Mouse (Mus musculus) midbrain, embryonic 15.5 days (tissue): ENCODE data around the gene Hhipl1. TPM values are rescaled to one million over a fixed set of nuclear protein-coding genes. Genes with fewer than 3 reads are reported as not detected.

Experiments
- ATAC-seq: fragments of 200-750 bp; cut with Nextera tagmentation; replicated peaks from 2 replicates; pipeline ENCODE4 v1.8.0; 2017; ENCODE audit warnings: moderate TSS enrichment
- H3K27ac ChIP-seq: fragments of 300-500 bp; sonication (generic); 2 replicates; pipeline ENCODE4 v1.5.1; 2015; ENCODE audit warnings: mild to moderate bottlenecking, inconsistent platforms
- H3K27me3 ChIP-seq: fragments of 300-500 bp; sonication (generic); replicated peaks from 2 replicates; pipeline ENCODE4 v1.6.1; 2015; ENCODE audit warnings: inconsistent platforms
- H3K36me3 ChIP-seq: fragments of 300-500 bp; sonication (generic); replicated peaks from 2 replicates; pipeline ENCODE4 v1.6.1; 2015; ENCODE audit warnings: inconsistent platforms
- H3K4me1 ChIP-seq: fragments of 300-500 bp; sonication (generic); 2 replicates; pipeline ENCODE4 v1.6.1; 2015; ENCODE audit warnings: inconsistent platforms
- H3K4me2 ChIP-seq: fragments of 300-500 bp; sonication (generic); 2 replicates; pipeline ENCODE4 v1.6.1; 2015; ENCODE audit warnings: inconsistent platforms, mild to moderate bottlenecking, moderate library complexity
- H3K4me3 ChIP-seq: fragments of 300-500 bp; sonication (generic); 2 replicates; pipeline ENCODE4 v1.5.1; 2015; ENCODE audit warnings: mild to moderate bottlenecking, inconsistent platforms
- H3K9ac ChIP-seq: fragments of 300-500 bp; sonication (generic); 2 replicates; pipeline ENCODE4 v1.6.1; 2015; ENCODE audit warnings: mild to moderate bottlenecking, inconsistent platforms
- H3K9me3 ChIP-seq: fragments of 300-500 bp; sonication (generic); 2 replicates; pipeline ENCODE4 v1.6.1; 2016; ENCODE audit warnings: inconsistent platforms
- WGBS: fragments of 180-500 bp; shearing (Covaris S2); methylation state at CpG from one replicate; pipeline ENCODE4 v1.1.7; 2015; ENCODE audit warnings: mixed read lengths; 5-methylcytosine and 5-hydroxymethylcytosine counted together
- polyA plus RNA-seq: library from polyadenylated mRNA; unstranded; fragments of >200 nt; fragmentation: Nextera tagmentation; extraction: Ambion mirVana; gene quantifications from 2 replicates; pipeline ENCODE4 v1.2.1, GENCODE M21; 2015

Gene Hhipl1
- polyA plus RNA-seq, 1 experiment from 2014 or later = 2.8 TPM

DNA sequence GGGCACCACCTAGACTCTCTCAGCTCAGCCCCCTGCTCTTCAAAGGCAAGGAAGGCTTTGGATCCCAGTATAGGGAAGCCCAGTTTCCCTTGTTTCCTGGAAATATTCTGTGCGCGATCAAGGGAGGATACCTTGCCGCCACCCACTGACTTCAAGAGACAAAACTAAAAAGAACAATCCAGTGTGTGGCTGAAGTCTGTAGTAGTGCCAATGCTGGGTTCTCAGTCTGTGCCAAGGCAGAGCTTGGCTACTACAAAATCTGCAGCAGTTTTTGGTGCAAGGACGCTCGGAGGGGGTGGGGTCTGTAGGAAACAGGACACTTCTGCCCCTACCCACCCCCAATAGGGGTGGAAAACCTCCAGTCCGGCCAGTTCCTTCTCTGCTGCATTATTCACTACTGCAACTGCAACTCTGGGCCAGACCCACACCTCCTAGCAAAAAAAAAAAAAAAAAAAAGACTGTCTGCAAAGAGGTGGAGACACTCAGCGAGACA is 33.9 kb upstream of the Hhipl1 start:
- peak overlapping the region; percentile 90 for H3K4me3 ChIP-seq
- H3K27ac ChIP-seq = no peak overlapping the region
- peaks cover 71% of the 10 kb centered on the region for H3K4me1 ChIP-seq
- H3K4me2 ChIP-seq = peak overlapping the region; percentile 71
- peak overlapping the region; percentile 15; the same call in 1 of the 2 replicates for H3K9ac ChIP-seq
- no peaks in the 10 kb centered on the region for H3K27me3 ChIP-seq
- H3K9me3 ChIP-seq = no peaks in the 10 kb centered on the region
- H3K36me3 ChIP-seq = no peaks in the 10 kb centered on the region
- no peak for ATAC-seq
- WGBS = 48% methylated on average over 7 of the region's 7 CpGs

GRCm38 (mm10) chr12:108273466-108274312 is 32.4 kb upstream of the Hhipl1 start:
- 3% methylated on average over 21 of the region's 21 CpGs for WGBS
- Histone ChIP-seq H3K36me3 (no peaks in the 10 kb centered on the region), H3K27me3 (no peaks in the 10 kb centered on the region), H3K4me1 (peaks cover 77% of the 10 kb centered on the region), H3K4me3 (peak overlapping the region; percentile 90), H3K9me3 (no peaks in the 10 kb centered on the region), H3K4me2 (peak overlapping the region; percentile 71), H3K27ac (0 out of 2 replicates have a peak overlapping the region, but pooled peaks have one; percentile 95), H3K9ac (peak overlapping the region; percentile 85)
- no peak for ATAC-seq

GRCm38 (mm10) chr12:108274313-108274595 is 31.8 kb upstream of the Hhipl1 start:
- H3K27me3 ChIP-seq = no peaks in the 10 kb centered on the region
- peak overlapping the region; percentile 85 for H3K9ac ChIP-seq
- H3K4me1 ChIP-seq = peaks cover 75% of the 10 kb centered on the region
- no peaks in the 10 kb centered on the region for H3K9me3 ChIP-seq
- under 1% methylated on average over 20 of the region's 35 CpGs for WGBS
- H3K4me3 ChIP-seq = peak overlapping the region; percentile 90
- no peaks in the 10 kb centered on the region for H3K36me3 ChIP-seq
- peak overlapping the region; percentile 71 for H3K4me2 ChIP-seq
- no peak for ATAC-seq
- peak overlapping the region; percentile 95 for H3K27ac ChIP-seq

- no peaks in the 10 kb centered on the region for H3K36me3 ChIP-seq
- no peaks in the 10 kb centered on the region for H3K9me3 ChIP-seq
- H3K9ac ChIP-seq = peak within 1 kb of the TSS; percentile 85
- no peaks in the 10 kb centered on the region for H3K27me3 ChIP-seq
- 0% methylated on average over 87 of the region's 120 CpGs for WGBS
- peak within 1 kb of the TSS; percentile 95 for H3K27ac ChIP-seq
- H3K4me3 ChIP-seq = peak within 1 kb of the TSS; percentile 90
- peak within 1 kb of the TSS; percentile 71 for H3K4me2 ChIP-seq
- peaks cover 69% of the 10 kb centered on the region for H3K4me1 ChIP-seq
- peak; percentile 67 for ATAC-seq
These were observed 31.2 kb upstream of the Hhipl1 start, which contains the start of gene Ccdc85c for GRCm38 (mm10) chr12:108274661-108275507. Gene Ccdc85c (minus strand): TSS chr12:108275425.

- peak; percentile 93 for ATAC-seq
These were observed 30.6 kb upstream of the Hhipl1 start for GRCm38 (mm10) chr12:108275508-108275890.

DNA sequence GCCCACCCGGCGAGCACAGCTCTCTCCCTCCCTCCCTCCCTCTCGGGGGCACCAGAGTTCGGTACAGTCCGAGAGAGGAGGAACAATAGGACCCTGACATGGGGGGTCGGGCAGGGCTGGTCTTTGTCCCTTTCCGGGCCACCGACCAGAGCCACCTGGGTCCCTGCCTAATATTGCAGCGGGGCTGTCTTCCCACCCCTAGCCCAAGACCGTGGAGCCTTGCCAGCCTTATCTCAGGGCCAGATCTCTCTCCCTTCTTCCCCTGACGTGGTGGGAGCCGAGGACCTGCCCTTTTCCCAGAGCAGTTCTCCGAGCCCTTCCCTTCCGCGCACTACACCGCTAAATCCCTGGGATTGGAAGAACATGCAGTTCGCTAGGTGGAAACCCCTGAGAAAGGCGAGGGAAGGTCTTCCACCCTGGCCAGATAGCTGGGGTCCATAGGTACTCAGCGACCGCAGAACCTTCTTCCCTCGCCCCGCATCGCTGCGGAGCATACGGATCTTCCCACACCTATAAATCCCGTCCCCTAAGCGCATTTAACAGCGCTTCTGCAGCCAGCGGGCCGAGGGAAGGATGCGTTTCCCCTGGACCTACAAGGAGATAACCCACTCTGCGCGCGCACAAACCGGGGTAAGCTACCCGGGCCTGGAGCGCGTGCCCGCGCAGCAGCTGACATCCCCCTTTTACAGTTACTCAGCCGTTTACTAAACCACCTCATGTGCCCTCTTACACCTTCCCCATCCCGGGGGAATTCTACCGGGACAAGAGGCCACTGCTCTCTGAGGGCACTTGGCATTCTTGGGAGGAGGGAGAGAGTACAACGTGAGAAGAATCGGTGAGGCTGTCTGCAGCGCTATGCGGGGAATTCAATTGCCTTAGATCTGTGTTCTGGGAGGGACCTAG is 29.9 kb upstream of the Hhipl1 start:
- WGBS = under 1% methylated on average over 47 of the region's 47 CpGs
- peak overlapping the region; percentile 72 for H3K9ac ChIP-seq
- H3K27ac ChIP-seq = peak overlapping the region; percentile 92
- peak; percentile 1; the same call in 1 of the 2 replicates for ATAC-seq
- H3K4me2 ChIP-seq = peak overlapping the region; percentile 71
- no peaks in the 10 kb centered on the region for H3K36me3 ChIP-seq
- peaks cover 56% of the 10 kb centered on the region for H3K4me1 ChIP-seq
- H3K9me3 ChIP-seq = no peaks in the 10 kb centered on the region
- no peaks in the 10 kb centered on the region for H3K27me3 ChIP-seq
- H3K4me3 ChIP-seq = peak overlapping the region; percentile 90

More at GRCm38 (mm10) chr12:108275508-108275890, 30.6 kb upstream of the Hhipl1 start:
- Histone ChIP-seq H3K4me2 (peak overlapping the region; percentile 71), H3K36me3 (no peaks in the 10 kb centered on the region), H3K9me3 (no peaks in the 10 kb centered on the region), H3K9ac (peak overlapping the region; percentile 72), H3K27me3 (no peaks in the 10 kb centered on the region), H3K27ac (peak overlapping the region; percentile 95), H3K4me1 (peaks cover 63% of the 10 kb centered on the region), H3K4me3 (peak overlapping the region; percentile 90)
- WGBS = under 1% methylated on average over 24 of the region's 37 CpGs

- H3K9me3 ChIP-seq = no peaks in the 10 kb centered on the region
- no peak for ATAC-seq
- peak overlapping the region; percentile 92 for H3K27ac ChIP-seq
- no peaks in the 10 kb centered on the region for H3K36me3 ChIP-seq
- peak overlapping the region; percentile 71 for H3K4me2 ChIP-seq
- H3K27me3 ChIP-seq = no peaks in the 10 kb centered on the region
- peaks cover 44% of the 10 kb centered on the region for H3K4me1 ChIP-seq
- peak overlapping the region; percentile 72 for H3K9ac ChIP-seq
- WGBS = 0% methylated on average over 12 of the region's 12 CpGs
- peak overlapping the region; percentile 90 for H3K4me3 ChIP-seq
These were observed 28.7 kb upstream of the Hhipl1 start for GRCm38 (mm10) chr12:108277341-108277841.

GRCm38 (mm10) chr12:108278221-108278918 is 27.7 kb upstream of the Hhipl1 start:
- peak overlapping the region; percentile 72; the same call in 1 of the 2 replicates for H3K9ac ChIP-seq
- peak overlapping the region; percentile 71 for H3K4me2 ChIP-seq
- 19% methylated on average over 15 of the region's 15 CpGs for WGBS
- peaks cover 34% of the 10 kb centered on the region for H3K4me1 ChIP-seq
- ATAC-seq = no peak
- H3K27ac ChIP-seq = peak overlapping the region; percentile 92
- peak overlapping the region; percentile 90 for H3K4me3 ChIP-seq
- H3K36me3 ChIP-seq = no peaks in the 10 kb centered on the region
- no peaks in the 10 kb centered on the region for H3K9me3 ChIP-seq
- H3K27me3 ChIP-seq = no peaks in the 10 kb centered on the region

DNA sequence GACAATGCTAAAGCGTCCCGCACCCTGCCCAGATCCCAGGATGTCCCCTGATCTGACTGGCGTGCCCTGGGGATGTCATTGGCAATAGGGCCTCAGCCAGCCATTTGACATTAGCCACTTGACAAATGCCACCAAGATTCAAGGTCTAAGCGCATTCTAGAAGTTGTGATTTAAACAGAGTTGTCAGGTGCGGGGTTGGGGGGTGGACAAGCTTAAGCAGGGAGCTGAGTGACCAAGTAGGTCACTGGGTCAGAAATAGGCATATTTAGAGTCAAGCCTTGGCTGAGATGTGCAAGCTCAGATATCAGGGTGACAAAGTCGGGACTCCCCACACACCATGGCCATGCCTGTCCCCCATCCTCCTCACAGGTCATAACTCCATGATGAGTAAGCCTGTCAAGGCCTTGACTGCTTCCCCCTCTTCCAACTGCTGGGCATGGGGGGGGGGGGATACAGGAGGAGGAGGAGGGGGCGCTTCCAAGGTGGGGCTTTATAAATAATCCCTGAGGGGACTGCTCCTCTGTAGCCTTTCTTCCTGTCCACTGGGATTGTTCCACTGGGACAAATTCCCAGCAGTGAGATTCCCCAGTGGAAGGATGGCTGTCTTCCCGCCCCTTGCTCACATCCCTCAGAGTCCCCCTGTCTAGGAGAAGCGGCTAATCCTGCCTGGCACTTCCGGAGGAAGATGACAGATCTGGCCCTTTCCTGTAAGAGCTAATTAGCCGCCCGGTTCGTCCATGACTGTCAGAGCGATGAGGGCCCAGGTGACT is 21.4 kb upstream of the Hhipl1 start:
- peak overlapping the region; percentile 67 for H3K27ac ChIP-seq
- 29% methylated on average over 14 of the region's 14 CpGs for WGBS
- peak overlapping the region; percentile 12; the same call in 1 of the 2 replicates for H3K9ac ChIP-seq
- no peaks in the 10 kb centered on the region for H3K36me3 ChIP-seq
- no peaks in the 10 kb centered on the region for H3K27me3 ChIP-seq
- H3K9me3 ChIP-seq = no peaks in the 10 kb centered on the region
- no peak overlapping the region for H3K4me3 ChIP-seq
- peak; percentile 61 for ATAC-seq
- peaks cover 20% of the 10 kb centered on the region for H3K4me1 ChIP-seq
- peak overlapping the region; percentile 34 for H3K4me2 ChIP-seq

- H3K4me2 ChIP-seq = peak overlapping the region; percentile 34
- H3K4me3 ChIP-seq = no peak overlapping the region
These were observed 20.7 kb upstream of the Hhipl1 start for GRCm38 (mm10) chr12:108285225-108286011.

More at GRCm38 (mm10) chr12:108285225-108286011, 20.7 kb upstream of the Hhipl1 start:
- no peaks in the 10 kb centered on the region for H3K9me3 ChIP-seq
- peaks cover 20% of the 10 kb centered on the region for H3K4me1 ChIP-seq
- H3K9ac ChIP-seq = peak overlapping the region; percentile 12; the same call in 1 of the 2 replicates
- 19% methylated on average over 11 of the region's 11 CpGs for WGBS
- peak overlapping the region; percentile 67 for H3K27ac ChIP-seq
- peak; percentile 45 for ATAC-seq
- H3K27me3 ChIP-seq = no peaks in the 10 kb centered on the region
- no peaks in the 10 kb centered on the region for H3K36me3 ChIP-seq
